Mouse (Mus musculus) embryonic facial prominence, embryonic 13.5 days (tissue): ENCODE results near the gene Gm5294. TPM values are rescaled to one million over a fixed set of nuclear protein-coding genes. Genes with fewer than 3 reads are reported as not detected.

ENCODE experiments used
- ATAC-seq: fragments of 200-750 bp; cut with Nextera tagmentation; 2 replicates; pipeline ENCODE4 v1.8.0; 2017; ENCODE audit warnings: low read depth; ENCODE audit not compliant: insufficient number of reproducible peaks, insufficient read depth, low FRiP score, low TSS enrichment
- H3K27ac ChIP-seq: fragments of 300-500 bp; sonication (generic); 2 replicates; pipeline ENCODE4 v1.5.1; 2015; ENCODE audit warnings: moderate library complexity, mild to moderate bottlenecking, inconsistent platforms
- H3K27me3 ChIP-seq: fragments of 300-500 bp; sonication (generic); 2 replicates; pipeline ENCODE4 v1.6.1; 2015; ENCODE audit warnings: mild to moderate bottlenecking, inconsistent platforms
- H3K36me3 ChIP-seq: fragments of 300-500 bp; sonication (generic); 2 replicates; pipeline ENCODE4 v1.6.1; 2015; ENCODE audit warnings: mild to moderate bottlenecking, inconsistent platforms
- H3K4me1 ChIP-seq: fragments of 300-500 bp; sonication (generic); 2 replicates; pipeline ENCODE4 v1.6.1; 2015; ENCODE audit warnings: inconsistent platforms
- H3K4me2 ChIP-seq: fragments of 300-500 bp; sonication (generic); 2 replicates; pipeline ENCODE4 v1.6.1; 2015; ENCODE audit warnings: moderate library complexity, mild to moderate bottlenecking, inconsistent platforms
- H3K4me3 ChIP-seq: fragments of 300-500 bp; sonication (generic); 2 replicates; pipeline ENCODE4 v1.5.1; 2015; ENCODE audit warnings: mild to moderate bottlenecking, inconsistent platforms
- H3K9ac ChIP-seq: fragments of 300-500 bp; sonication (generic); 2 replicates; pipeline ENCODE4 v1.6.1; 2015; ENCODE audit warnings: mild to moderate bottlenecking, inconsistent platforms
- H3K9me3 ChIP-seq: fragments of 300-500 bp; sonication (generic); 2 replicates; pipeline ENCODE4 v1.6.1; 2016; ENCODE audit warnings: inconsistent platforms
- WGBS: fragments of 180-500 bp; shearing (Covaris S2); methylation state at CpG from one replicate; pipeline ENCODE4 v1.1.7; 2015; ENCODE audit warnings: mixed read lengths; 5-methylcytosine and 5-hydroxymethylcytosine counted together
- polyA plus RNA-seq: library from polyadenylated mRNA; unstranded; fragments of >200 nt; fragmentation: Nextera tagmentation; extraction: Ambion mirVana; gene quantifications from 2 replicates; pipeline ENCODE4 v1.2.1, GENCODE M21; 2015

Gene Gm5294
- not detected in 2 replicates for polyA plus RNA-seq

GRCm38 (mm10) chr5:138819780-138820179 lies at the start of gene Gm5294:
TSS of gene Gm5294 (plus strand) at chr5:138820080.
- H3K4me2 ChIP-seq, result peak within 1 kb of the TSS; percentile 66
- peak within 1 kb of the TSS; percentile 40 for H3K4me3 ChIP-seq
- H3K27me3 ChIP-seq, result peaks cover 73% of the 10 kb centered on the region
- H3K9me3 ChIP-seq, result no peaks in the 10 kb centered on the region
- no peaks in the 10 kb centered on the region for H3K36me3 ChIP-seq
- H3K4me1 ChIP-seq, result peaks cover 15% of the 10 kb centered on the region
- H3K9ac ChIP-seq, result peak within 1 kb of the TSS; percentile 52
- ATAC-seq, result no peak
- WGBS, result 6% methylated on average over 21 of the region's 21 CpGs
- H3K27ac ChIP-seq, result no peak within 1 kb of the TSS

- no peaks in the 10 kb centered on the region for H3K36me3 ChIP-seq
- H3K4me1 ChIP-seq, result peaks cover 7% of the 10 kb centered on the region
- ATAC-seq, result no peak
- WGBS, result 84% methylated on average over 5 of the region's 5 CpGs
- no peak overlapping the region for H3K27ac ChIP-seq
- H3K27me3 ChIP-seq, result no peaks in the 10 kb centered on the region
- no peaks in the 10 kb centered on the region for H3K9me3 ChIP-seq
- no peak overlapping the region for H3K4me2 ChIP-seq
- no peak overlapping the region for H3K9ac ChIP-seq
- H3K4me3 ChIP-seq, result no peak overlapping the region
Measured at GRCm38 (mm10) chr5:138775096-138775495, 44.8 kb upstream of the Gm5294 start.

GRCm38 (mm10) chr5:138776346-138776745 lies 43.5 kb upstream of the Gm5294 start:
- ATAC-seq, result no peak
- Histone ChIP-seq H3K27me3 (no peaks in the 10 kb centered on the region), H3K4me1 (peaks cover 7% of the 10 kb centered on the region), H3K9me3 (no peaks in the 10 kb centered on the region), H3K36me3 (no peaks in the 10 kb centered on the region), H3K27ac (no peak overlapping the region), H3K9ac (no peak overlapping the region), H3K4me3 (no peak overlapping the region), H3K4me2 (no peak overlapping the region)
- WGBS, result 38% methylated on average over 1 of the region's 1 CpGs

GRCm38 (mm10) chr5:138778731-138779463 lies 41.0 kb upstream of the Gm5294 start:
- H3K4me3 ChIP-seq, result no peak overlapping the region
- H3K36me3 ChIP-seq, result no peaks in the 10 kb centered on the region
- H3K27me3 ChIP-seq, result no peaks in the 10 kb centered on the region
- no peak overlapping the region for H3K27ac ChIP-seq
- peak; percentile 7; the same call in 1 of the 2 replicates for ATAC-seq
- 75% methylated on average over 9 of the region's 9 CpGs for WGBS
- H3K9ac ChIP-seq, result no peak overlapping the region
- peaks cover 7% of the 10 kb centered on the region for H3K4me1 ChIP-seq
- H3K9me3 ChIP-seq, result no peaks in the 10 kb centered on the region
- no peak overlapping the region for H3K4me2 ChIP-seq

- WGBS, result 66% methylated on average over 3 of the region's 3 CpGs
- no peak overlapping the region for H3K27ac ChIP-seq
Measured at GRCm38 (mm10) chr5:138779655-138780054, 40.2 kb upstream of the Gm5294 start.

GRCm38 (mm10) chr5:138782697-138783096 lies 37.2 kb upstream of the Gm5294 start:
- H3K4me3 ChIP-seq, result no peak overlapping the region
- no peak for ATAC-seq
- peaks cover 7% of the 10 kb centered on the region for H3K4me1 ChIP-seq
- H3K27me3 ChIP-seq, result no peaks in the 10 kb centered on the region
- H3K9me3 ChIP-seq, result no peaks in the 10 kb centered on the region
- no peak overlapping the region for H3K4me2 ChIP-seq
- H3K9ac ChIP-seq, result no peak overlapping the region
- H3K36me3 ChIP-seq, result no peaks in the 10 kb centered on the region
- H3K27ac ChIP-seq, result no peak overlapping the region
- WGBS, result 84% methylated on average over 1 of the region's 1 CpGs

More at GRCm38 (mm10) chr5:138779655-138780054, 40.2 kb upstream of the Gm5294 start:
- no peaks in the 10 kb centered on the region for H3K9me3 ChIP-seq
- no peak overlapping the region for H3K4me3 ChIP-seq
- H3K9ac ChIP-seq, result no peak overlapping the region
- H3K4me1 ChIP-seq, result peaks cover 7% of the 10 kb centered on the region
- no peaks in the 10 kb centered on the region for H3K36me3 ChIP-seq
- H3K27me3 ChIP-seq, result no peaks in the 10 kb centered on the region
- no peak for ATAC-seq
- H3K4me2 ChIP-seq, result no peak overlapping the region

- Histone ChIP-seq H3K4me1 (peaks cover 7% of the 10 kb centered on the region), H3K4me2 (no peak overlapping the region), H3K27me3 (no peaks in the 10 kb centered on the region), H3K4me3 (no peak overlapping the region), H3K36me3 (no peaks in the 10 kb centered on the region), H3K9ac (no peak overlapping the region), H3K27ac (no peak overlapping the region), H3K9me3 (no peaks in the 10 kb centered on the region)
- WGBS, result 64% methylated on average over 8 of the region's 8 CpGs
- no peak for ATAC-seq
Measured at GRCm38 (mm10) chr5:138783181-138783580, 36.7 kb upstream of the Gm5294 start.

GRCm38 (mm10) chr5:138785986-138786515 lies 33.8 kb upstream of the Gm5294 start:
- no peak for ATAC-seq
- H3K4me3 ChIP-seq, result no peak overlapping the region
- WGBS, result 74% methylated on average over 3 of the region's 3 CpGs

GRCm38 (mm10) chr5:138787648-138788047 lies 32.2 kb upstream of the Gm5294 start:
- Histone ChIP-seq H3K27ac (no peak overlapping the region), H3K4me1 (peaks cover 3% of the 10 kb centered on the region; the same call in 1 of the 2 replicates), H3K9me3 (no peaks in the 10 kb centered on the region), H3K36me3 (no peaks in the 10 kb centered on the region), H3K4me2 (no peak overlapping the region), H3K9ac (no peak overlapping the region), H3K27me3 (no peaks in the 10 kb centered on the region), H3K4me3 (no peak overlapping the region)
- 83% methylated on average over 7 of the region's 7 CpGs for WGBS
- no peak for ATAC-seq

More at GRCm38 (mm10) chr5:138785986-138786515, 33.8 kb upstream of the Gm5294 start:
- no peak overlapping the region for H3K9ac ChIP-seq
- peaks cover 3% of the 10 kb centered on the region; the same call in 1 of the 2 replicates for H3K4me1 ChIP-seq
- H3K9me3 ChIP-seq, result no peaks in the 10 kb centered on the region
- H3K27ac ChIP-seq, result no peak overlapping the region
- H3K27me3 ChIP-seq, result no peaks in the 10 kb centered on the region
- no peaks in the 10 kb centered on the region for H3K36me3 ChIP-seq
- H3K4me2 ChIP-seq, result no peak overlapping the region

- Histone ChIP-seq H3K4me1 (0 out of 2 replicates have a peak, but pooled peaks cover 3% of the 10 kb centered on the region), H3K36me3 (no peaks in the 10 kb centered on the region), H3K27ac (no peak overlapping the region), H3K27me3 (no peaks in the 10 kb centered on the region), H3K9ac (no peak overlapping the region), H3K4me2 (no peak overlapping the region), H3K9me3 (no peaks in the 10 kb centered on the region), H3K4me3 (no peak overlapping the region)
- WGBS, result 38% methylated on average over 11 of the region's 11 CpGs
- ATAC-seq, result no peak
Measured at GRCm38 (mm10) chr5:138788481-138789211, 31.2 kb upstream of the Gm5294 start.

GRCm38 (mm10) chr5:138790954-138791480 lies 28.9 kb upstream of the Gm5294 start:
- H3K4me3 ChIP-seq, result no peak overlapping the region
- H3K9ac ChIP-seq, result no peak overlapping the region
- no peak overlapping the region for H3K4me2 ChIP-seq
- no peaks in the 10 kb centered on the region for H3K36me3 ChIP-seq
- 0 out of 2 replicates have a peak, but pooled peaks cover 3% of the 10 kb centered on the region for H3K4me1 ChIP-seq
- no peaks in the 10 kb centered on the region for H3K27me3 ChIP-seq
- no peak for ATAC-seq
- H3K9me3 ChIP-seq, result no peaks in the 10 kb centered on the region
- no peak overlapping the region for H3K27ac ChIP-seq
- WGBS, result 77% methylated on average over 11 of the region's 11 CpGs
